Mouse (Mus musculus): ENCODE data around the gene Phka1. TPM values are rescaled to one million over a fixed set of nuclear protein-coding genes. Genes with fewer than 3 reads are reported as not detected.
"Not testable (repeated sequence)": the region's sequence is repeated elsewhere in the genome, so short reads cannot be mapped to it uniquely, and the experiment has no call there.

Phka1 gene
- polyA plus RNA-seq (2015; fragmentation: Nextera tagmentation; extraction: Ambion mirVana) = 10.8 and 11.0 TPM in 2 replicates

DNA sequence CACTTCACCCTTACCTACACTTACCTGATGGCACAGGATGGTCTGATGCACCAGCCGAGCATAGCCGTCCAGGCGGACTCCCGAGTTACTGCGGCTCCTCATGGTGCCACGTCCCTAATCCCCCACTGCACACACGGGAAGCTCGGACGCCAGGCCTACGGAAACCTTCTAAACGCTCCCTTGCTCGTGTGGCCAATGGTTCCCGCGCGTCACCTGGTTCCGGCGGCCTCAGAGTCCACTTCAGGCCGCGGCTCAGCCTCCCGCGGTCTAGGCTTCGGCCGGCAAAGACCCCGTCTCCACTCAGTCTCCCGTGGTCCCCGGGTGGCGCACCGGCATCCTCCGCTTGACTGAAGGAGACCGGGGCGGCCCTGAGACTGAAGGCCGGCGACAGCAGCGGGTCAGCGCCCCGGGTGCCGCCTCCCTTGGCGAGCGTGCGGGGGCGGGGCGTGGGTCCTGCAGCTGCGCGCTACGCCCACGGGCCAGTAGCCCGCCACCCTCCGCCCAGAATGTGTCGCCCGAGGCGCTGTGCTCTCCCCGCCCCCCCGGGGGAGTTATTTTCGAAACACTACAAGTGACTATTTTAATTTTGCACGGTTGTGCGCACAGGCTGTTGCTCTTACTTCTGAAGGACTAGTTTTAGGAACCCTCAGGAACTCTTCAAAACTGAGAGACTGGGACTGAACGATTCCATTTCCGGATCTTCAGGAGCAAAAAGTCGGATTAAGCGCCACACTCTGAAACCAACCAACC lies at the start of gene Phka1:
Phka1 (minus strand) TSS at position 424 of the 750 bp plus-strand sequence.
- H3K27ac ChIP-seq (ENCODE audit: low read length) = no peak within 1 kb of the TSS
- H3K4me2 ChIP-seq (ENCODE audit: low read depth, low read length) = peak within 1 kb of the TSS; percentile 52
- H3K9me3 ChIP-seq (ENCODE audit: control insufficient read depth, low read length) = no peaks in the 10 kb centered on the region
- peak; percentile 99 for ATAC-seq (ENCODE audit: low read depth)
- no peaks in the 10 kb centered on the region for H3K4me1 ChIP-seq (replicated peaks; ENCODE audit: control insufficient read depth, insufficient read depth, low read length)
- 15% methylated on average over 60 of the region's 60 CpGs for WGBS
- peak within 1 kb of the TSS; percentile 63 for H3K4me3 ChIP-seq (ENCODE audit: low read length)
- peak within 1 kb of the TSS; percentile 70 for H3K9ac ChIP-seq (ENCODE audit: low read length)
- peaks cover 3% of the 10 kb centered on the region for H3K27me3 ChIP-seq (ENCODE audit: control insufficient read depth, insufficient read depth, low read depth, low read length)
- H3K36me3 ChIP-seq (ENCODE audit: control insufficient read depth, insufficient read depth, low read length) = no peaks in the 10 kb centered on the region

DNA sequence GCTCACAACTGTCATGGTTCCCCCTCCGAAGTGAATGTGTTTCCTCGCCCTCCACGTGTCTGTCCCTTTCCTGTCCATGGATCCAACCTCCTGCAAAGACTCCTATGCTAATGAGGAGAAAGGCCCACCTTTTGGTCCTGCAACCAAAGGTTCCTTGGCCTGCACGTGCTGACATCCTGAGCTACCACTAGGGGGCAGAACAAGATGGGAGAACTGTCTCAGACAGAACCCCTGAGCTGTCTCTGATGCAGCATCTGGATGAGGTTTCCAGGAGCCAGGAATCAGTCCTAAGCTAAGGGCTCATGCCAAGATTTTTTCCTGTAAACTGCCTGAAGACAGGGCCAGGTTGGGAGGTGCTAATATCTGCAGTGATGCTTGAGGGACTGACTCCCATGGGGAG lies 45.2 kb upstream of the Phka1 start:
- H3K36me3 ChIP-seq (ENCODE audit: control insufficient read depth, insufficient read depth, low read length); H3K27ac ChIP-seq (ENCODE audit: low read length); H3K4me2 ChIP-seq (ENCODE audit: low read depth, low read length); H3K4me1 ChIP-seq (replicated peaks; ENCODE audit: control insufficient read depth, insufficient read depth, low read length); H3K9ac ChIP-seq (ENCODE audit: low read length); ATAC-seq (ENCODE audit: low read depth); H3K9me3 ChIP-seq (ENCODE audit: control insufficient read depth, low read length); H3K27me3 ChIP-seq (ENCODE audit: control insufficient read depth, insufficient read depth, low read depth, low read length); H3K4me3 ChIP-seq (ENCODE audit: low read length): not testable (repeated sequence)
- 22% methylated on average over 4 of the region's 4 CpGs for WGBS

DNA sequence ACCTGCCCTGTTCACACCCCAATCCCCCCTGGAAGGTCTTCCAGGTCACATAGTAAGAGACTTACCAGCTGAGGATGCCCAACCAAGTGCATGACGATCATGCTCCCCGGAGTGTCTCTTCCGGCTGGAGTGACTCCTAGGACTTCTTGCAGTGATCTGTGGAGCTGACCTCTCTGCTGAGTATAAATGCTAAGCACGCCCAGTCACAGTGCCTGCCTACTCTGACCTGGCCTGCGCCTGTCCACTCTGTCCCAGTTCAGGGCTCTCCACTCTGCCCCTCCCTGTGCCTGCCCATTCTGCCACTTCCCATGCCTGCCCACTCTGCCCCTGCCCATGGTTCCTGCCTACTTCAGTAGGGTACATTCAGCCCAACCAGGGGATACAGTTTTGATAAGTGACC lies 42.8 kb upstream of the Phka1 start, which contains the start of gene Gm3880:
Gm3880 (minus strand) TSS at position 101 of the 400 bp plus-strand sequence.
- H3K27me3 ChIP-seq (ENCODE audit: control insufficient read depth, insufficient read depth, low read depth, low read length); H3K4me1 ChIP-seq (replicated peaks; ENCODE audit: control insufficient read depth, insufficient read depth, low read length); H3K36me3 ChIP-seq (ENCODE audit: control insufficient read depth, insufficient read depth, low read length); H3K9ac ChIP-seq (ENCODE audit: low read length); H3K4me3 ChIP-seq (ENCODE audit: low read length); H3K4me2 ChIP-seq (ENCODE audit: low read depth, low read length); ATAC-seq (ENCODE audit: low read depth); H3K27ac ChIP-seq (ENCODE audit: low read length); H3K9me3 ChIP-seq (ENCODE audit: control insufficient read depth, low read length): not testable (repeated sequence)
- WGBS = 87% methylated on average over 4 of the region's 5 CpGs

DNA sequence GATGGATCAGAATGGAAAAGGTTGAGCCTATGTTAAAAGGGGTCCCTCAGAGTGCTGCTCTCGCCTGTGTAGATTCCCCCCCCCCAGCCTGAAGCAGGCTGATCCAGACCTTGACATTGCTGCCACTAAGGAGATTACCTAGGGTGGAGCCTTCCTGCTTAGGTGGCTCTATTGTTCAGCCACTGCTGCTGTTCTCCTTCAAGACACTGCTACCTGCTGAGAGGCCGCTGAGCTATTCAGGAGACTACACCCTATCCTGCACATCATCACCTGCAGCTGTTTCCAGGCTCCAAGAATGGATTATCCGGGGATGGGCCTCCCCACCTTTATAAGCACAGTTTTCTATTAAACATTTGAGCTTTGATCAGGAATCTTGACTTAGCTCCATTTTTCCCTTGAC lies 40.7 kb upstream of the Phka1 start:
- H3K9me3 ChIP-seq (ENCODE audit: control insufficient read depth, low read length); H3K4me1 ChIP-seq (replicated peaks; ENCODE audit: control insufficient read depth, insufficient read depth, low read length); H3K36me3 ChIP-seq (ENCODE audit: control insufficient read depth, insufficient read depth, low read length); H3K27ac ChIP-seq (ENCODE audit: low read length); H3K27me3 ChIP-seq (ENCODE audit: control insufficient read depth, insufficient read depth, low read depth, low read length); H3K9ac ChIP-seq (ENCODE audit: low read length); H3K4me2 ChIP-seq (ENCODE audit: low read depth, low read length); ATAC-seq (ENCODE audit: low read depth); H3K4me3 ChIP-seq (ENCODE audit: low read length): not testable (repeated sequence)
- WGBS = 43% methylated on average over 3 of the region's 3 CpGs

DNA sequence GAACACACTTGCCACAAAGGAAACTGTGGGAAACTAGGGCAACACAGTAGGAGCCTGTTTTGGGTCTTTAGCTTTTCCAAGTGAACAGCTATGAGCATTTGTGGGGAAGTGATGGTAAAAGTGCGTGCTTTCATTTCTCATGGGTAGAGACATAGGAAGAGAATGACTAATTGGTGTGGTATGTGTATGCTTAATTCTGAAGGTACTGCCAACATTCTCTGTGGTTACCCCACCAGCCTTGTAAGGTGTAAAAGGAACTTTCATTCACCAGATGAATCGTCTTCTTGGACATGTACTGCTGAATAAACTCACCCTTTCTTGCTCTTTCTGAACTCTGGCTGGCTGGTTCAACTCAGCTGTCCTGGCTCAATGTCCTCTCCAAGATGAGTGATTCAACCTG lies 22.6 kb upstream of the Phka1 start:
- H3K27ac ChIP-seq (ENCODE audit: low read length) = no peak overlapping the region

DNA sequence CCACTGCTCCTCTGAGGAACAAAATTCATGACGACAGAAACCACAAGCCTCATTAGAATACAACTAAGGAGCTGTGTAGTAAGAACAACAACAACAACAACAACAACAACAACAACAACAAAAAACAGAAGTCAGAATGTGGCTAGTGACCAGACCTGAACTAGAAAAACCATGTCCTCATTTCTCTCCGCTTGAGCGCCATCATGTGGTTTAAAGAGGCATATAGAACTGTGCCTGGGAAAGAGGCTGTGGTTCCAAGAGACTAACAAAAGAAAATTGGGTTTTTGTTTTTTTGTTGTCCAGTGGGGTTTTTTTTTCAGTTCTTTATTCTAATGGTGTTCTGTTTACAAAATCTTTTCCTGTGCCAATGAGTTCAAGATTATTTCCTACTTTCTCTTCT lies 16.7 kb upstream of the Phka1 start:
- Histone ChIP-seq H3K4me2 (ENCODE audit: low read depth, low read length) (no peak overlapping the region), H3K4me1 (replicated peaks; ENCODE audit: control insufficient read depth, insufficient read depth, low read length) (no peaks in the 10 kb centered on the region), H3K27me3 (ENCODE audit: control insufficient read depth, insufficient read depth, low read depth, low read length) (no peaks in the 10 kb centered on the region), H3K27ac (ENCODE audit: low read length) (no peak overlapping the region), H3K36me3 (ENCODE audit: control insufficient read depth, insufficient read depth, low read length) (no peaks in the 10 kb centered on the region), H3K4me3 (ENCODE audit: low read length) (no peak overlapping the region), H3K9me3 (ENCODE audit: control insufficient read depth, low read length) (no peaks in the 10 kb centered on the region), H3K9ac (ENCODE audit: low read length) (no peak overlapping the region)
- ATAC-seq (ENCODE audit: low read depth) = no peak
- WGBS = 20% methylated on average over 3 of the region's 3 CpGs

More for the DNA sequence above, 22.6 kb upstream of the Phka1 start:
- Histone ChIP-seq H3K4me1 (replicated peaks; ENCODE audit: control insufficient read depth, insufficient read depth, low read length) (no peaks in the 10 kb centered on the region), H3K4me3 (ENCODE audit: low read length) (no peak overlapping the region), H3K9ac (ENCODE audit: low read length) (no peak overlapping the region), H3K27me3 (ENCODE audit: control insufficient read depth, insufficient read depth, low read depth, low read length) (no peaks in the 10 kb centered on the region), H3K4me2 (ENCODE audit: low read depth, low read length) (no peak overlapping the region), H3K9me3 (ENCODE audit: control insufficient read depth, low read length) (no peaks in the 10 kb centered on the region), H3K36me3 (ENCODE audit: control insufficient read depth, insufficient read depth, low read length) (no peaks in the 10 kb centered on the region)
- ATAC-seq (ENCODE audit: low read depth) = no peak
- WGBS = 65% methylated on average over 2 of the region's 2 CpGs

DNA sequence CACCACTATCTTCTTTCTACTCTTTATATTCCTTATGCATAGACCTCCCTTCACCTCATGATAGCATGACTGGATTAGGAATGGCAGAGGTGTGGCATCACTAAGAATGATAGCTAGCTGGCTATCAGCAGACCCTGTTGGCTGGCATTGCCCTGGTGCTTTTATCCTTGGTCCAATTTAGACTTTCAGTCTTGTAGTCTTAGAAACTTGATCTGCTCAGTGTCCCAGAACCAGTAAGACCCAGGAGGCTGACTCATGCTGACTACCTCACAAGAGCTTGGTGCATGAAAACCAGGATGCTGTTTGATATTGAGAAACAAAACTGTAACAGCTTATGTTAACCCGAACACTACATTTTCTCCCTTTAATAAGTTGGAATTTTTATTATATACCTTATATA lies 1.6 kb upstream of the Phka1 start:
- Histone ChIP-seq H3K27me3 (ENCODE audit: control insufficient read depth, insufficient read depth, low read depth, low read length) (peaks cover 3% of the 10 kb centered on the region), H3K27ac (ENCODE audit: low read length) (no peak overlapping the region), H3K9ac (ENCODE audit: low read length) (no peak overlapping the region), H3K9me3 (ENCODE audit: control insufficient read depth, low read length) (no peaks in the 10 kb centered on the region), H3K4me1 (replicated peaks; ENCODE audit: control insufficient read depth, insufficient read depth, low read length) (no peaks in the 10 kb centered on the region), H3K4me3 (ENCODE audit: low read length) (no peak overlapping the region), H3K36me3 (ENCODE audit: control insufficient read depth, insufficient read depth, low read length) (no peaks in the 10 kb centered on the region), H3K4me2 (ENCODE audit: low read depth, low read length) (no peak overlapping the region)
- WGBS = 91% methylated on average over 1 of the region's 1 CpGs
- ATAC-seq (ENCODE audit: low read depth) = no peak

DNA sequence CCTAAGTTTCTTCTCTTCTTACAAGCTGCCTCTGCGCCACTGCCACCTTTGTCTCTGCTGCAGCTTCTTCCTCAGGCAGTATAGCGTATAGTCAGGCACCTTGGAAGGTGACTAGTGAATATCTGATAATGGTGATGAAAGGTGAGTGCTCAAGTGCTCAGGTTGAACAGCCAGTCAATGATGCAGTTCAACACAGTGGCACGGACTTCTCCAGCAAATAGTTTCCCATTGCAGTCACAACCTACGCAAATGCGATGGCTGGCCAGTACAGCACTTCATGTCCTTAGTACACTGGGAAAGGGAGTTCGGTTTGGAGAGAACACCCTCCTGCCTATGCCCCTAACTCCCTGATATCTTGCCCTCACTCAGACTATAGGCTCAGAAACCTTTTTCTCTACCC lies 1.1 kb upstream of the Phka1 start:
- Histone ChIP-seq H3K27me3 (ENCODE audit: control insufficient read depth, insufficient read depth, low read depth, low read length) (peaks cover 3% of the 10 kb centered on the region), H3K4me1 (replicated peaks; ENCODE audit: control insufficient read depth, insufficient read depth, low read length) (no peaks in the 10 kb centered on the region), H3K9me3 (ENCODE audit: control insufficient read depth, low read length) (no peaks in the 10 kb centered on the region), H3K27ac (ENCODE audit: low read length) (no peak overlapping the region), H3K9ac (ENCODE audit: low read length) (no peak overlapping the region), H3K36me3 (ENCODE audit: control insufficient read depth, insufficient read depth, low read length) (no peaks in the 10 kb centered on the region), H3K4me3 (ENCODE audit: low read length) (peak overlapping the region; percentile 63), H3K4me2 (ENCODE audit: low read depth, low read length) (peak overlapping the region; percentile 52)
- 45% methylated on average over 6 of the region's 6 CpGs for WGBS
- no peak for ATAC-seq (ENCODE audit: low read depth)

DNA sequence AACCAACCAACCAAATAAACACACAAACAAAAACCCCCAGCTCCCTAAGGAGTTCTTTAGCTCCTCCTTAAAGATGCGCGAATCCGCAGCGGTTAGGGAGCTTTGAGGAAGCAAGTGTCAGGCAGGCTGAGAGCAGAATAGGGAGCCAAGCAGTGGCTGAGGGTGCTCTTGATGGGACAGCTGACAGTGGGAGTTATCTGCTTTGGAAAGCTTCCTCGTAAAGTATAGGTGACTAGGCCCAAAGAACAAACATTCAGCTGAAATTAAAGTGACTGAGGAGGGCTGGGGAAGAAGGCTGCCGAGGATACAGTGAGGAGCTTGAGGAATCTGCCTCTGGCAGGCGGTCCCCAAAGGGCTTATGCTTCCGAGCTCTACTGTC lies 516 bp upstream of the Phka1 start:
- Histone ChIP-seq H3K27me3 (ENCODE audit: control insufficient read depth, insufficient read depth, low read depth, low read length) (peaks cover 3% of the 10 kb centered on the region), H3K9me3 (ENCODE audit: control insufficient read depth, low read length) (no peaks in the 10 kb centered on the region), H3K4me3 (ENCODE audit: low read length) (peak overlapping the region; percentile 63), H3K36me3 (ENCODE audit: control insufficient read depth, insufficient read depth, low read length) (no peaks in the 10 kb centered on the region), H3K4me1 (replicated peaks; ENCODE audit: control insufficient read depth, insufficient read depth, low read length) (no peaks in the 10 kb centered on the region), H3K9ac (ENCODE audit: low read length) (peak overlapping the region; percentile 70), H3K4me2 (ENCODE audit: low read depth, low read length) (peak overlapping the region; percentile 52), H3K27ac (ENCODE audit: low read length) (no peak overlapping the region)
- peak; percentile 72 for ATAC-seq (ENCODE audit: low read depth)
- 18% methylated on average over 8 of the region's 8 CpGs for WGBS

Data from lung, embryonic 16.5 days (tissue).